Mouse (Mus musculus): ENCODE results near the gene Mill2. TPM values are rescaled to one million over a fixed set of nuclear protein-coding genes. Genes with fewer than 3 reads are reported as not detected.

The Mill2 gene
- polyA plus RNA-seq, 1 experiment from 2014 or later, result 1.1 TPM

GRCm38 (mm10) chr7:18902486-18902885 is 62.7 kb downstream of the Mill2 start:
- DNase-seq (ENCODE audit: low spot score) (no peak), ATAC-seq (replicated peaks; ENCODE audit: low FRiP score, low TSS enrichment, low read depth) (no peak)
- no peak overlapping the region for H3K4me2 ChIP-seq (ENCODE audit: low read length)
- 60% methylated on average over 3 of the region's 3 CpGs for WGBS
- H3K27ac ChIP-seq (ENCODE audit: low read depth), result no peak overlapping the region
- no peak overlapping the region for H3K9ac ChIP-seq (ENCODE audit: low read length)
- peaks cover 48% of the 10 kb centered on the region for H3K36me3 ChIP-seq (ENCODE audit: control insufficient read depth, insufficient read depth, low read length)
- no peaks in the 10 kb centered on the region for H3K9me3 ChIP-seq (ENCODE audit: control insufficient read depth, low read length)
- no peaks in the 10 kb centered on the region for H3K4me1 ChIP-seq (replicated peaks; ENCODE audit: control insufficient read depth, insufficient read depth, low read length)
- H3K27me3 ChIP-seq (replicated peaks; ENCODE audit: control insufficient read depth, insufficient read depth, low read length), result no peaks in the 10 kb centered on the region
- H3K4me3 ChIP-seq (ENCODE audit: low read depth, low read length), result no peak overlapping the region

GRCm38 (mm10) chr7:18904971-18905370 is 65.2 kb downstream of the Mill2 start:
- Histone ChIP-seq H3K27me3 (replicated peaks; ENCODE audit: control insufficient read depth, insufficient read depth, low read length) (no peaks in the 10 kb centered on the region), H3K4me3 (ENCODE audit: low read depth, low read length) (no peak overlapping the region), H3K4me2 (ENCODE audit: low read length) (no peak overlapping the region), H3K9me3 (ENCODE audit: control insufficient read depth, low read length) (no peaks in the 10 kb centered on the region), H3K4me1 (replicated peaks; ENCODE audit: control insufficient read depth, insufficient read depth, low read length) (peaks cover 10% of the 10 kb centered on the region), H3K36me3 (ENCODE audit: control insufficient read depth, insufficient read depth, low read length) (peaks cover 39% of the 10 kb centered on the region), H3K9ac (ENCODE audit: low read length) (no peak overlapping the region), H3K27ac (ENCODE audit: low read depth) (no peak overlapping the region)
- ATAC-seq (replicated peaks; ENCODE audit: low FRiP score, low TSS enrichment, low read depth) (no peak), DNase-seq (ENCODE audit: low spot score) (no peak)
- WGBS, result 75% methylated on average over 3 of the region's 3 CpGs

GRCm38 (mm10) chr7:18909797-18910196 is 70.0 kb downstream of the Mill2 start:
- peak; percentile 26 for ATAC-seq (replicated peaks; ENCODE audit: low FRiP score, low TSS enrichment, low read depth)
- peak overlapping the region; percentile 62 for H3K9ac ChIP-seq (ENCODE audit: low read length)
- H3K27ac ChIP-seq (ENCODE audit: low read depth), result no peak overlapping the region
- H3K4me1 ChIP-seq (replicated peaks; ENCODE audit: control insufficient read depth, insufficient read depth, low read length), result peaks cover 10% of the 10 kb centered on the region
- no peaks in the 10 kb centered on the region for H3K9me3 ChIP-seq (ENCODE audit: control insufficient read depth, low read length)
- peak overlapping the region; percentile 56 for H3K4me2 ChIP-seq (ENCODE audit: low read length)
- H3K4me3 ChIP-seq (ENCODE audit: low read depth, low read length), result peak overlapping the region; percentile 81
- H3K36me3 ChIP-seq (ENCODE audit: control insufficient read depth, insufficient read depth, low read length), result 0 out of 2 replicates have a peak, but pooled peaks cover 6% of the 10 kb centered on the region
- H3K27me3 ChIP-seq (replicated peaks; ENCODE audit: control insufficient read depth, insufficient read depth, low read length), result no peaks in the 10 kb centered on the region
- 6% methylated on average over 17 of the region's 17 CpGs for WGBS
- no peak for DNase-seq (ENCODE audit: low spot score)

- ATAC-seq (replicated peaks; ENCODE audit: low FRiP score, low TSS enrichment, low read depth), result peak; percentile 99
- WGBS, result under 1% methylated on average over 33 of the region's 33 CpGs
- H3K36me3 ChIP-seq (ENCODE audit: control insufficient read depth, insufficient read depth, low read length), result 0 out of 2 replicates have a peak, but pooled peaks cover 6% of the 10 kb centered on the region
Measured at GRCm38 (mm10) chr7:18910241-18910831, 70.6 kb downstream of the Mill2 start, which contains the start of gene Ccdc61. Gene Ccdc61 (minus strand): TSS chr7:18910415.

More at GRCm38 (mm10) chr7:18910241-18910831, 70.6 kb downstream of the Mill2 start, which contains the start of gene Ccdc61:
- Histone ChIP-seq H3K27me3 (replicated peaks; ENCODE audit: control insufficient read depth, insufficient read depth, low read length) (no peaks in the 10 kb centered on the region), H3K4me2 (ENCODE audit: low read length) (peak within 1 kb of the TSS; percentile 59), H3K4me3 (ENCODE audit: low read depth, low read length) (peak within 1 kb of the TSS; percentile 81), H3K27ac (ENCODE audit: low read depth) (no peak within 1 kb of the TSS), H3K4me1 (replicated peaks; ENCODE audit: control insufficient read depth, insufficient read depth, low read length) (peaks cover 10% of the 10 kb centered on the region), H3K9ac (ENCODE audit: low read length) (peak within 1 kb of the TSS; percentile 62), H3K9me3 (ENCODE audit: control insufficient read depth, low read length) (no peaks in the 10 kb centered on the region)
- DNase-seq (ENCODE audit: low spot score), result peak; percentile 99

Other genes starting within 250 kb of the Mill2 start
- gene Psg23, start 223.5 kb upstream of the Mill2 start, polyA plus RNA-seq (2014; fragmentation: Nextera tagmentation; extraction: Ambion mirVana), result not detected in 2 replicates
- gene Psg21, start 183.2 kb upstream of the Mill2 start, polyA plus RNA-seq (2014; fragmentation: Nextera tagmentation; extraction: Ambion mirVana), result not detected in 2 replicates
- gene Psg20, start 153.8 kb upstream of the Mill2 start, polyA plus RNA-seq (2014; fragmentation: Nextera tagmentation; extraction: Ambion mirVana), result not detected in 2 replicates
- not detected in 2 replicates for gene Psg22, start 121.9 kb upstream of the Mill2 start, polyA plus RNA-seq (2014; fragmentation: Nextera tagmentation; extraction: Ambion mirVana)
- gene Psg19, start 41.4 kb upstream of the Mill2 start, polyA plus RNA-seq (2014; fragmentation: Nextera tagmentation; extraction: Ambion mirVana), result not detected in 2 replicates
- gene Psg17, start 18.4 kb upstream of the Mill2 start, polyA plus RNA-seq (2014; fragmentation: Nextera tagmentation; extraction: Ambion mirVana), result 0.27 TPM in 1 of 2 replicates, not detected in the other
- gene Pglyrp1, start 31.4 kb downstream of the Mill2 start, polyA plus RNA-seq (2014; fragmentation: Nextera tagmentation; extraction: Ambion mirVana), result 17.7 and 26.7 TPM in 2 replicates
- gene Ccdc61, start 70.4 kb downstream of the Mill2 start, polyA plus RNA-seq (2014; fragmentation: Nextera tagmentation; extraction: Ambion mirVana), result 21.5 and 21.7 TPM in 2 replicates
- 0.66 and 0.75 TPM in 2 replicates for gene Nova2, start 85.9 kb downstream of the Mill2 start, polyA plus RNA-seq (2014; fragmentation: Nextera tagmentation; extraction: Ambion mirVana)
- gene Nanos2, start 147.4 kb downstream of the Mill2 start, polyA plus RNA-seq (2014; fragmentation: Nextera tagmentation; extraction: Ambion mirVana), result not detected in 2 replicates
- gene Mypop, start 151.3 kb downstream of the Mill2 start, polyA plus RNA-seq (2014; fragmentation: Nextera tagmentation; extraction: Ambion mirVana), result 2.8 and 3.2 TPM in 2 replicates
- gene Irf2bp1, start 164.1 kb downstream of the Mill2 start, polyA plus RNA-seq (2014; fragmentation: Nextera tagmentation; extraction: Ambion mirVana), result 29.5 and 29.6 TPM in 2 replicates
- 21.6 and 21.9 TPM in 2 replicates for gene Foxa3, start 183.6 kb downstream of the Mill2 start, polyA plus RNA-seq (2014; fragmentation: Nextera tagmentation; extraction: Ambion mirVana)
- 23.9 and 26.1 TPM in 2 replicates for gene Sympk, start 184.4 kb downstream of the Mill2 start, polyA plus RNA-seq (2014; fragmentation: Nextera tagmentation; extraction: Ambion mirVana)
- not detected in 2 replicates for gene Rsph6a, start 214.7 kb downstream of the Mill2 start, polyA plus RNA-seq (2014; fragmentation: Nextera tagmentation; extraction: Ambion mirVana)
- 15.8 and 16.0 TPM in 2 replicates for gene Dmwd, start 236.3 kb downstream of the Mill2 start, polyA plus RNA-seq (2014; fragmentation: Nextera tagmentation; extraction: Ambion mirVana)
- 57.4 and 60.0 TPM in 2 replicates for gene Dmpk, start 243.9 kb downstream of the Mill2 start, polyA plus RNA-seq (2014; fragmentation: Nextera tagmentation; extraction: Ambion mirVana)